Mouse (Mus musculus): ENCODE measurements around the gene Gm21987. TPM values are rescaled to one million over a fixed set of nuclear protein-coding genes. Genes with fewer than 3 reads are reported as not detected.
A peak's percentile ranks its signal among the peaks of the same experiment; 100 is the strongest.

The Gm21987 gene
- polyA plus RNA-seq, 1 experiment from 2014 or later, result not detected

- Histone ChIP-seq H3K36me3 (no peaks in the 10 kb centered on the region), H3K4me3 (replicated peaks) (no peak overlapping the region), H3K4me2 (peak overlapping the region; percentile 17; the same call in 1 of the 2 replicates), H3K27me3 (no peaks in the 10 kb centered on the region), H3K9ac (replicated peaks) (no peak overlapping the region), H3K27ac (peak overlapping the region; percentile 46; the same call in 1 of the 2 replicates), H3K9me3 (no peaks in the 10 kb centered on the region), H3K4me1 (replicated peaks) (peaks cover 21% of the 10 kb centered on the region)
- peak; percentile 49; the same call in 1 of the 2 replicates for ATAC-seq (ENCODE audit: insufficient number of reproducible peaks, insufficient read depth, low FRiP score, low TSS enrichment, low read depth)
- WGBS, result 37% methylated on average over 13 of the region's 13 CpGs
Measured at GRCm38 (mm10) chr16:38396155-38396554, 49.3 kb downstream of the Gm21987 start.

- WGBS, result 90% methylated on average over 6 of the region's 6 CpGs
- H3K4me3 ChIP-seq (replicated peaks), result no peak overlapping the region
- no peaks in the 10 kb centered on the region for H3K36me3 ChIP-seq
- H3K27ac ChIP-seq, result no peak overlapping the region
- no peaks in the 10 kb centered on the region for H3K9me3 ChIP-seq
- H3K27me3 ChIP-seq, result no peaks in the 10 kb centered on the region
- no peak overlapping the region for H3K4me2 ChIP-seq
- peaks cover 21% of the 10 kb centered on the region for H3K4me1 ChIP-seq (replicated peaks)
- H3K9ac ChIP-seq (replicated peaks), result no peak overlapping the region
- no peak for ATAC-seq (ENCODE audit: insufficient number of reproducible peaks, insufficient read depth, low FRiP score, low TSS enrichment, low read depth)
Measured at GRCm38 (mm10) chr16:38398266-38398665, 51.4 kb downstream of the Gm21987 start.

- H3K4me3 ChIP-seq (replicated peaks), result no peak overlapping the region
- WGBS, result 85% methylated on average over 3 of the region's 3 CpGs
- H3K4me1 ChIP-seq (replicated peaks), result peaks cover 21% of the 10 kb centered on the region
- H3K27me3 ChIP-seq, result no peaks in the 10 kb centered on the region
- H3K9ac ChIP-seq (replicated peaks), result no peak overlapping the region
- H3K27ac ChIP-seq, result peak overlapping the region; percentile 68; the same call in 1 of the 2 replicates
- no peak for ATAC-seq (ENCODE audit: insufficient number of reproducible peaks, insufficient read depth, low FRiP score, low TSS enrichment, low read depth)
- H3K4me2 ChIP-seq, result peak overlapping the region; percentile 53
- no peaks in the 10 kb centered on the region for H3K36me3 ChIP-seq
- no peaks in the 10 kb centered on the region for H3K9me3 ChIP-seq
Measured at GRCm38 (mm10) chr16:38399076-38399475, 52.2 kb downstream of the Gm21987 start.

- 24% methylated on average over 17 of the region's 17 CpGs for WGBS
- Histone ChIP-seq H3K9ac (replicated peaks) (peak overlapping the region; percentile 45), H3K36me3 (no peaks in the 10 kb centered on the region), H3K9me3 (no peaks in the 10 kb centered on the region), H3K27me3 (no peaks in the 10 kb centered on the region), H3K4me2 (peak overlapping the region; percentile 53), H3K4me3 (replicated peaks) (peak overlapping the region; percentile 22), H3K4me1 (replicated peaks) (peaks cover 21% of the 10 kb centered on the region), H3K27ac (peak overlapping the region; percentile 68)
- peak; percentile 79; the same call in 1 of the 2 replicates for ATAC-seq (ENCODE audit: insufficient number of reproducible peaks, insufficient read depth, low FRiP score, low TSS enrichment, low read depth)
Measured at GRCm38 (mm10) chr16:38399531-38400231, 52.8 kb downstream of the Gm21987 start.

GRCm38 (mm10) chr16:38400311-38400960, 53.6 kb downstream of the Gm21987 start:
- H3K27ac ChIP-seq, result peak overlapping the region; percentile 68
- no peaks in the 10 kb centered on the region for H3K9me3 ChIP-seq
- peaks cover 21% of the 10 kb centered on the region for H3K4me1 ChIP-seq (replicated peaks)
- H3K4me3 ChIP-seq (replicated peaks), result peak overlapping the region; percentile 22; the same call in 1 of the 2 replicates
- H3K36me3 ChIP-seq, result no peaks in the 10 kb centered on the region
- ATAC-seq (ENCODE audit: insufficient number of reproducible peaks, insufficient read depth, low FRiP score, low TSS enrichment, low read depth), result peak; percentile 28; the same call in 1 of the 2 replicates
- no peaks in the 10 kb centered on the region for H3K27me3 ChIP-seq
- H3K9ac ChIP-seq (replicated peaks), result peak overlapping the region; percentile 45
- H3K4me2 ChIP-seq, result peak overlapping the region; percentile 53
- 80% methylated on average over 9 of the region's 9 CpGs for WGBS

GRCm38 (mm10) chr16:38401468-38401867, 54.6 kb downstream of the Gm21987 start:
- Histone ChIP-seq H3K4me1 (replicated peaks) (peaks cover 17% of the 10 kb centered on the region), H3K4me2 (no peak overlapping the region), H3K36me3 (no peaks in the 10 kb centered on the region), H3K27me3 (no peaks in the 10 kb centered on the region), H3K9ac (replicated peaks) (no peak overlapping the region), H3K4me3 (replicated peaks) (no peak overlapping the region), H3K9me3 (no peaks in the 10 kb centered on the region), H3K27ac (no peak overlapping the region)
- no peak for ATAC-seq (ENCODE audit: insufficient number of reproducible peaks, insufficient read depth, low FRiP score, low TSS enrichment, low read depth)
- 88% methylated on average over 6 of the region's 6 CpGs for WGBS

- Histone ChIP-seq H3K4me2 (no peak overlapping the region), H3K9ac (replicated peaks) (no peak overlapping the region), H3K36me3 (no peaks in the 10 kb centered on the region), H3K27me3 (no peaks in the 10 kb centered on the region), H3K27ac (no peak overlapping the region), H3K4me1 (replicated peaks) (peaks cover 13% of the 10 kb centered on the region), H3K9me3 (no peaks in the 10 kb centered on the region), H3K4me3 (replicated peaks) (no peak overlapping the region)
- 87% methylated on average over 7 of the region's 7 CpGs for WGBS
- ATAC-seq (ENCODE audit: insufficient number of reproducible peaks, insufficient read depth, low FRiP score, low TSS enrichment, low read depth), result no peak
Measured at GRCm38 (mm10) chr16:38403639-38404038, 56.8 kb downstream of the Gm21987 start.

GRCm38 (mm10) chr16:38406293-38406692, 59.5 kb downstream of the Gm21987 start:
- Histone ChIP-seq H3K9ac (replicated peaks) (no peak overlapping the region), H3K27me3 (no peaks in the 10 kb centered on the region), H3K4me1 (replicated peaks) (no peaks in the 10 kb centered on the region), H3K36me3 (no peaks in the 10 kb centered on the region), H3K4me3 (replicated peaks) (no peak overlapping the region), H3K4me2 (no peak overlapping the region), H3K27ac (no peak overlapping the region), H3K9me3 (no peaks in the 10 kb centered on the region)
- 84% methylated on average over 5 of the region's 5 CpGs for WGBS
- no peak for ATAC-seq (ENCODE audit: insufficient number of reproducible peaks, insufficient read depth, low FRiP score, low TSS enrichment, low read depth)

- Histone ChIP-seq H3K9ac (replicated peaks) (no peak overlapping the region), H3K4me3 (replicated peaks) (no peak overlapping the region), H3K4me1 (replicated peaks) (no peaks in the 10 kb centered on the region), H3K27me3 (no peaks in the 10 kb centered on the region), H3K27ac (no peak overlapping the region), H3K9me3 (no peaks in the 10 kb centered on the region), H3K36me3 (no peaks in the 10 kb centered on the region), H3K4me2 (no peak overlapping the region)
- WGBS, result 85% methylated on average over 6 of the region's 6 CpGs
- no peak for ATAC-seq (ENCODE audit: insufficient number of reproducible peaks, insufficient read depth, low FRiP score, low TSS enrichment, low read depth)
Measured at GRCm38 (mm10) chr16:38406708-38407107, 59.9 kb downstream of the Gm21987 start.

GRCm38 (mm10) chr16:38407584-38407983, 60.7 kb downstream of the Gm21987 start:
- H3K4me2 ChIP-seq, result no peak overlapping the region
- H3K27me3 ChIP-seq, result no peaks in the 10 kb centered on the region
- H3K9ac ChIP-seq (replicated peaks), result no peak overlapping the region
- H3K36me3 ChIP-seq, result no peaks in the 10 kb centered on the region
- no peak overlapping the region for H3K27ac ChIP-seq
- no peaks in the 10 kb centered on the region for H3K9me3 ChIP-seq
- no peaks in the 10 kb centered on the region for H3K4me1 ChIP-seq (replicated peaks)
- WGBS, result 35% methylated on average over 5 of the region's 5 CpGs
- no peak overlapping the region for H3K4me3 ChIP-seq (replicated peaks)
- no peak for ATAC-seq (ENCODE audit: insufficient number of reproducible peaks, insufficient read depth, low FRiP score, low TSS enrichment, low read depth)

- H3K9ac ChIP-seq (replicated peaks), result no peak overlapping the region
- no peaks in the 10 kb centered on the region for H3K36me3 ChIP-seq
- no peak overlapping the region for H3K4me3 ChIP-seq (replicated peaks)
- no peak overlapping the region for H3K4me2 ChIP-seq
- no peak overlapping the region for H3K27ac ChIP-seq
- no peaks in the 10 kb centered on the region for H3K27me3 ChIP-seq
- WGBS, result 84% methylated on average over 8 of the region's 8 CpGs
- H3K9me3 ChIP-seq, result no peaks in the 10 kb centered on the region
- H3K4me1 ChIP-seq (replicated peaks), result no peaks in the 10 kb centered on the region
- ATAC-seq (ENCODE audit: insufficient number of reproducible peaks, insufficient read depth, low FRiP score, low TSS enrichment, low read depth), result no peak
Measured at GRCm38 (mm10) chr16:38408416-38408815, 61.6 kb downstream of the Gm21987 start.

Measured in limb, embryonic 12.5 days (tissue).